Mouse (Mus musculus): ENCODE data around the gene Pofut2. TPM values are rescaled to one million over a fixed set of nuclear protein-coding genes. Genes with fewer than 3 reads are reported as not detected.

The Pofut2 gene
- polyA plus RNA-seq, 1 experiment from 2014 or later: 47.3 TPM

DNA sequence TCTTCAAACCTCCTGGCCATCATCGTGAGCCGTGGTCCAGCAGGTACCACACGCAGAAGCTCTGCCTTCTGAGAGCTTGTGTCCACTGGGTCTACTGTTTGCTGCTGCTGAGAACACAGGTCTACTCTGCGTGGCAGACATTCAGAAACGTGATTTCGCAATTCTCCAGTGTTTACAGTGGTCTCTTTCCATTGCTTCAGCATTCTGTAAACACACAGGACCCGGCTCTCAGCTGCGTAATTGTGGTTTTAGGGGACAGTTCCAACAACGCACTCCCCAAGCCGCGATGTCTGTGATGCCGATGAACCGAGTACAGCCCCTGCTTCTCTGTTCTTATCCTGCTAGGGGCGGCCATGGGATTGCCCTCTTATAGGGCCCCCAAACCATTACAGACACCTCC lies 16.1 kb upstream of the Pofut2 start:
- Histone ChIP-seq H3K4me1 (replicated peaks; ENCODE audit: control insufficient read depth, insufficient read depth, low read length) (no peaks in the 10 kb centered on the region), H3K4me2 (ENCODE audit: low read length) (no peak overlapping the region), H3K36me3 (ENCODE audit: control insufficient read depth, insufficient read depth) (no peaks in the 10 kb centered on the region), H3K9ac (replicated peaks; ENCODE audit: low read depth, low read length) (no peak overlapping the region), H3K27ac (ENCODE audit: low read length) (no peak overlapping the region), H3K9me3 (ENCODE audit: control insufficient read depth, low read length) (no peaks in the 10 kb centered on the region), H3K27me3 (replicated peaks; ENCODE audit: control insufficient read depth, insufficient read depth, low read length) (no peaks in the 10 kb centered on the region), H3K4me3 (replicated peaks; ENCODE audit: low read length) (no peak overlapping the region)
- ATAC-seq: no peak
- 90% methylated on average over 14 of the region's 14 CpGs for WGBS

DNA sequence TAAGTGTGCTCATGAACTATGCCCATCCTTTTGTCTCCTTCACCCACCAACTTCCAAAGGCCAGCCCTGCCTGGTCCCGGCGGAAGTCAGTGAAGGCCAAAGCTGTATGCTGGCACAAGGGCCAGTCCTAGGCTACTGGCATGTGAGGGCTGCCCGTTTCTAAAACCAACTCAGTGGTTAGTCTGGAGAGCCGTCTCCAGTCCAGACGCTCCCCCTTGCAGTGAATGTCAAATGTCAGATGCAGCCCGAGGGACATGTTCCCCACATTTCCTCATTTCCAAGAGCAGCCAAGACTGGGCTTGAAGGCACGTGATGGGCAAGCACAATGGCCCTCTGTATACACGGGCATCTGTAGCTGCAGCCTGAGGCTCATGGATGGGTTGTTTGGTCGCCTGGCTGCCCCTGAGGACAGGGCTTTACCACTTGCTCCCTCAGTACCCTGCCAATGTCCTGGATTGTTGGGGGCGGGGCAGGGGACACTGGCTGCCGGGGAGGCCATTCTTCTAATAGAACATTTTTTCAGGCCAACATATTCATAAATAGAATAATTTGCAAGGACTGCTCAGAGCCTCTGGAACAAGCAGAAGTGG lies 15.4 kb upstream of the Pofut2 start:
- Histone ChIP-seq H3K27me3 (replicated peaks; ENCODE audit: control insufficient read depth, insufficient read depth, low read length) (no peaks in the 10 kb centered on the region), H3K36me3 (ENCODE audit: control insufficient read depth, insufficient read depth) (no peaks in the 10 kb centered on the region), H3K9me3 (ENCODE audit: control insufficient read depth, low read length) (no peaks in the 10 kb centered on the region), H3K4me2 (ENCODE audit: low read length) (no peak overlapping the region), H3K27ac (ENCODE audit: low read length) (no peak overlapping the region), H3K9ac (replicated peaks; ENCODE audit: low read depth, low read length) (no peak overlapping the region), H3K4me3 (replicated peaks; ENCODE audit: low read length) (no peak overlapping the region), H3K4me1 (replicated peaks; ENCODE audit: control insufficient read depth, insufficient read depth, low read length) (no peaks in the 10 kb centered on the region)
- WGBS: 81% methylated on average over 11 of the region's 11 CpGs
- ATAC-seq: no peak

DNA sequence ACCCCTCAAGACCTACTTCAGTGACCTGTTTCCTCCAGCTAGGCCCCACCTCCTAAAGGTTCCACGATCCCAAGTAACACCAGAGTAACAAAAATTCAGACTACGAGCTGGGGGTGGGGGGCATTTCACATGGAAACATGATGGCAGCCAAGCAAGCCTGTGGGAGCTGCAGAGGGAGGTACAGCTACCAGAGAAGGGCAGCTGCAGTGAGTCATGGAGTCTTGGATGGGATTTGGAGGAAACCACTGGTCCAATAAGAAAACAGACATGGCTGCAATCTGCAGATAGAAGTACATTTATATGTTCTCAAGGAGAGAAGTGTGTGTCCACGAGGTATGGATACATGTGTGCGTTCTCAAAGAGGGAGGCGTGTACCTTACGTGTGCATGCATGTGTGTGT lies 14.2 kb upstream of the Pofut2 start:
- H3K9me3 ChIP-seq (ENCODE audit: control insufficient read depth, low read length): no peaks in the 10 kb centered on the region
- no peak overlapping the region for H3K4me3 ChIP-seq (replicated peaks; ENCODE audit: low read length)
- no peak for ATAC-seq

DNA sequence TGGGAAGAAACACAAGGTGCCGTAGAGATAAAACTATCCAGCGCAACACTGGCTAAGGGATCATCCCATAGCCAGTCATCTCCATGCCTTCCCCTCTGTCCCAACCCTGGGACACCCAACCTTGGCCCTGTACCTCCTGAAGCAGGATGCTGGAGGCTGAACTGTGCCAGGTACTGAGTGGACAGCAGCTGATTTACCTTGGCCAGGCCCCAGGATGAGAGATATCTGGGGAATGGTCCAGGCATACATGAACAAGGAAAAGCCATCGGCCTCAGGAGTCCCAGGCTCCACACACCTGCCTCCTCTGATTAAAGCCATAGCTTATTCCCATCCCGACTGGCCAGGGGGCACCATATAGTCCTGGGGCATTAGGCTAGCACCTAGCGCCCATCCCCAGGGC lies 12.0 kb upstream of the Pofut2 start:
- no peak for ATAC-seq
- WGBS: 92% methylated on average over 5 of the region's 5 CpGs
- Histone ChIP-seq H3K4me3 (replicated peaks; ENCODE audit: low read length) (no peak overlapping the region), H3K9me3 (ENCODE audit: control insufficient read depth, low read length) (no peaks in the 10 kb centered on the region), H3K4me2 (ENCODE audit: low read length) (no peak overlapping the region), H3K27ac (ENCODE audit: low read length) (no peak overlapping the region), H3K27me3 (replicated peaks; ENCODE audit: control insufficient read depth, insufficient read depth, low read length) (no peaks in the 10 kb centered on the region), H3K36me3 (ENCODE audit: control insufficient read depth, insufficient read depth) (no peaks in the 10 kb centered on the region), H3K4me1 (replicated peaks; ENCODE audit: control insufficient read depth, insufficient read depth, low read length) (no peaks in the 10 kb centered on the region), H3K9ac (replicated peaks; ENCODE audit: low read depth, low read length) (no peak overlapping the region)

More for the DNA sequence above, 14.2 kb upstream of the Pofut2 start:
- WGBS: 90% methylated on average over 6 of the region's 6 CpGs
- Histone ChIP-seq H3K27ac (ENCODE audit: low read length) (no peak overlapping the region), H3K4me1 (replicated peaks; ENCODE audit: control insufficient read depth, insufficient read depth, low read length) (no peaks in the 10 kb centered on the region), H3K9ac (replicated peaks; ENCODE audit: low read depth, low read length) (no peak overlapping the region), H3K27me3 (replicated peaks; ENCODE audit: control insufficient read depth, insufficient read depth, low read length) (no peaks in the 10 kb centered on the region), H3K4me2 (ENCODE audit: low read length) (no peak overlapping the region), H3K36me3 (ENCODE audit: control insufficient read depth, insufficient read depth) (no peaks in the 10 kb centered on the region)

DNA sequence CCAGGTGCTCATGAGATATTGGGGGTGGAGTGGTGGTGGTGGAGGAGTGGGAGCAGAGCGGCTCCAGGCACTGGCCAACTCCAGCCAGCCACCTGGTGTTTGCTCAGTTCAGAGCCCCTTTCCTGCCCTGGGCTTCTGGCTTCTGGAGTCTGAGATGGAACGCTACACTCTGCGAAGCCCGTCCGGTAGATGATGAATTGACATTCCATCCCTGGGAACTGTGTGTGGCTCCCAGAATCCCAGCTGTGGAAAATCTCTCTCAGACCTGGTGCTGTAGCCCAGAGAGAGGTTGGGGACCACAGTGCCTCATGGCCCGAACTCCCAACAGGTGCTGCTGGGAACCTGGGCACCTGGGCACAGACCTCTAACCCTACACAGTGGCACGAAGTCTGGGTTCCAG lies 11.3 kb upstream of the Pofut2 start:
- no peak overlapping the region for H3K27ac ChIP-seq (ENCODE audit: low read length)
- no peak overlapping the region for H3K4me2 ChIP-seq (ENCODE audit: low read length)
- H3K9me3 ChIP-seq (ENCODE audit: control insufficient read depth, low read length): no peaks in the 10 kb centered on the region
- H3K36me3 ChIP-seq (ENCODE audit: control insufficient read depth, insufficient read depth): no peaks in the 10 kb centered on the region
- no peaks in the 10 kb centered on the region for H3K4me1 ChIP-seq (replicated peaks; ENCODE audit: control insufficient read depth, insufficient read depth, low read length)
- no peak for ATAC-seq
- no peaks in the 10 kb centered on the region for H3K27me3 ChIP-seq (replicated peaks; ENCODE audit: control insufficient read depth, insufficient read depth, low read length)
- no peak overlapping the region for H3K4me3 ChIP-seq (replicated peaks; ENCODE audit: low read length)
- WGBS: 93% methylated on average over 7 of the region's 7 CpGs
- no peak overlapping the region for H3K9ac ChIP-seq (replicated peaks; ENCODE audit: low read depth, low read length)

DNA sequence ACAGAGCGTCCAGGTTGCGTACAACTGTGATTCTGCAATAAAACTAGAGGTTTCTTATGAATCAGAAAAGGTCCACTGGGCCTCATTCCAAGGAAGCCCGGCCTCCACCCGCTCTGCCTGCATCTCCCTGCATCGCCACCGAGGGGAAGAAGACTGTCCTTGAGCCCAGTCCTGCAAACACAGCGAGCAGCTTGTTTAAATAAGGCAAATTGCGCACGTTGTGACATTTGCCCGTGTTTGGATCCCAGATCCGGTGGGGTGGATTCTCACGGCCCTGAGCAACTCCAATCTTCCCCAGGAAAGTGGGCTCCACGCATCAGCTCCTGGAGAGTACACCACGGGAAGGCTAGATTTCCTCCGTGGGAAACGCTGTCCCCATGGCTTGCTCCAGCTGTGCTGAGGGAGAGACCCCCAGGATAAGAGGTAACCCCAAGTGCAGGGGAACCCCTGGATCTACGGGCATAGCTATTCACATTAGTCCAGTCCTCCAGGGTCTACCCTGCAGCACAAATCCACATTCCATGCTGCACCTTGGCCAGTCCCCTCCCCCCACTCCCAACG lies 7.7 kb upstream of the Pofut2 start:
- Histone ChIP-seq H3K4me2 (ENCODE audit: low read length) (no peak overlapping the region), H3K36me3 (ENCODE audit: control insufficient read depth, insufficient read depth) (no peaks in the 10 kb centered on the region), H3K9ac (replicated peaks; ENCODE audit: low read depth, low read length) (no peak overlapping the region), H3K9me3 (ENCODE audit: control insufficient read depth, low read length) (no peaks in the 10 kb centered on the region), H3K4me3 (replicated peaks; ENCODE audit: low read length) (no peak overlapping the region), H3K27ac (ENCODE audit: low read length) (no peak overlapping the region), H3K4me1 (replicated peaks; ENCODE audit: control insufficient read depth, insufficient read depth, low read length) (peaks cover 6% of the 10 kb centered on the region), H3K27me3 (replicated peaks; ENCODE audit: control insufficient read depth, insufficient read depth, low read length) (no peaks in the 10 kb centered on the region)
- 64% methylated on average over 18 of the region's 18 CpGs for WGBS
- no peak for ATAC-seq

DNA sequence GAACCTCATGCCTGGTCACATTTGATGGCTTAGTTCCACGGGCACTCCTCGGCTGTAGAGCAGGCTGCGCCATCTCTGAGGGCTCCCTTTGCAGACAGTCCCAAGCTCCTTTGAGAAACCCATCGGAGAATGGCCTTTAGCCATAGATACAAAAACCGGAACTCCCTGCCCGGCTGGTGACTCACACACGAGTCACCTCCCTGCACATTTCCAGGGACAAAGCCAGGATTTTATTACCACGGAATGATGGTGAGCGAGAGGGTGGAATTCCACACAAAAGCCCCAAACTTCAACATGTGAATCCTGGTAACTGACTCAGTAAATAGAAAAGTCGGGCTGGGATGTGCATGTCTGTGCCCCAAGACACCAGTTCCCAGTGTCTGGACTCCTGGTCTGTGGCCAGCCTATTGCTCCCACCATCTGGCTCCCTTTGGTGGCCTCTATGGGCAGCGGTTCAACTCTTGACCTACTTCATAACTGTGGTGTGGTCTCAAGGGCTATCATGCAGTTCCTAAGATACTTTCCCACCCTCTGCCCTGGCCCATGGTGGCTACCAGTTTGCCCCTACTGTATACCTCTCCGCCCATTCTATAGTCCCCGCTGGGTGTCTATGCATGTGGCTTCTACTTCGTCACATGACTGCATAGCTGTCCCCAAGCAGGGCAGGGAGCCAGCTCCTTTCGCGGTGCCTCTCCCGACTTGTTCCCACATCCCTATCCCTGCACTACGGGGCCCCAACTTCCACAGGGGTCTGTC lies 7.1 kb upstream of the Pofut2 start:
- no peak overlapping the region for H3K27ac ChIP-seq (ENCODE audit: low read length)
- no peak overlapping the region for H3K4me2 ChIP-seq (ENCODE audit: low read length)
- H3K36me3 ChIP-seq (ENCODE audit: control insufficient read depth, insufficient read depth): no peaks in the 10 kb centered on the region
- 73% methylated on average over 18 of the region's 18 CpGs for WGBS
- ATAC-seq: no peak
- H3K9ac ChIP-seq (replicated peaks; ENCODE audit: low read depth, low read length): no peak overlapping the region
- H3K27me3 ChIP-seq (replicated peaks; ENCODE audit: control insufficient read depth, insufficient read depth, low read length): no peaks in the 10 kb centered on the region
- H3K4me3 ChIP-seq (replicated peaks; ENCODE audit: low read length): no peak overlapping the region
- peaks cover 6% of the 10 kb centered on the region for H3K4me1 ChIP-seq (replicated peaks; ENCODE audit: control insufficient read depth, insufficient read depth, low read length)
- no peaks in the 10 kb centered on the region for H3K9me3 ChIP-seq (ENCODE audit: control insufficient read depth, low read length)

DNA sequence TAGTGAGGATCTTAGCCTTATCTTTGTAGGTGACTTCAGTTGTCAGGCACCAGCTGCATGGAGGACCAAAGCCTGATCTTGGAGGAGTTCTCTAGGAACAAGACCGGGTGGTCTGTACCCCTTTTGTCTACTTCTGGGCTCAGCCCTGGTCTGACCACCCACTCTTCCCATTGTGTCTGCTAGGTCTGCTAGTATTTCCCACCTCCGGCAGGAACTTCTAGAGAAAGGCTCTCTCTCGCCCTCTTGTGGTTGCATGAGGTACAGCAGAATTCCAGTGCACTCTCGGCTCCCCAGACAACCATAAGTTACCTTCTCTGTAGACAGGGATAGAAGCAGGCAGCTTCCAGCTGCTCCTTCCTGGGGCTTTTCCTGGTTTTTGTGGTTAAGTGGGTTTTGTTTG lies 6.2 kb upstream of the Pofut2 start:
- H3K9ac ChIP-seq (replicated peaks; ENCODE audit: low read depth, low read length): no peak overlapping the region
- no peak overlapping the region for H3K4me2 ChIP-seq (ENCODE audit: low read length)
- H3K4me3 ChIP-seq (replicated peaks; ENCODE audit: low read length): no peak overlapping the region
- peak; percentile 61 for ATAC-seq
- 1% methylated on average over 4 of the region's 4 CpGs for WGBS
- no peak overlapping the region for H3K27ac ChIP-seq (ENCODE audit: low read length)
- H3K4me1 ChIP-seq (replicated peaks; ENCODE audit: control insufficient read depth, insufficient read depth, low read length): peaks cover 6% of the 10 kb centered on the region
- no peaks in the 10 kb centered on the region for H3K27me3 ChIP-seq (replicated peaks; ENCODE audit: control insufficient read depth, insufficient read depth, low read length)
- H3K9me3 ChIP-seq (ENCODE audit: control insufficient read depth, low read length): no peaks in the 10 kb centered on the region
- H3K36me3 ChIP-seq (ENCODE audit: control insufficient read depth, insufficient read depth): no peaks in the 10 kb centered on the region

DNA sequence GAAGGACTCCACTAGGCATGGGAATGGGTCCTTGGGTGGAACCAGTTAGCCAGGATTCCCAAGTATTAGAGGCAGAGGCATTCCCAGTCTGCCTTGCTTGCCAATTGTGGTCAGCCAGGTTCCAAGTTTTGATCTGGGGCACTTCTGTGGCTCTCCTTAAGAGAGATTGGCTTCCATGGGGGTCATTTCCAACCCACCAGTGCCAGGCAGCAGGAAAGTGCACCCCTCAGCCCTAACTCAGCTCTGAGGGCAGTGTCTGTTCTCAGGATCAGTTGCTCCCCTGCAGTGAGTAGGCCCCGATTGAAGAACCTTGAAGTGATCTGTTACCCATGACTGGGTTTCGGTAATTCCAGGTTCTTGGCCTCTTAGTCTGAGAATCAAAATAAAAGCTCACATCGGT lies 3.8 kb upstream of the Pofut2 start:
- H3K27ac ChIP-seq (ENCODE audit: low read length): no peak overlapping the region
- WGBS: 58% methylated on average over 3 of the region's 3 CpGs
- H3K4me1 ChIP-seq (replicated peaks; ENCODE audit: control insufficient read depth, insufficient read depth, low read length): peaks cover 14% of the 10 kb centered on the region
- H3K27me3 ChIP-seq (replicated peaks; ENCODE audit: control insufficient read depth, insufficient read depth, low read length): no peaks in the 10 kb centered on the region
- H3K4me3 ChIP-seq (replicated peaks; ENCODE audit: low read length): no peak overlapping the region
- H3K9ac ChIP-seq (replicated peaks; ENCODE audit: low read depth, low read length): no peak overlapping the region
- no peak for ATAC-seq
- H3K9me3 ChIP-seq (ENCODE audit: control insufficient read depth, low read length): no peaks in the 10 kb centered on the region
- no peak overlapping the region for H3K4me2 ChIP-seq (ENCODE audit: low read length)
- H3K36me3 ChIP-seq (ENCODE audit: control insufficient read depth, insufficient read depth): no peaks in the 10 kb centered on the region

Data from forebrain, embryonic 16.5 days (tissue).